Mouse (Mus musculus) adrenal gland, postnatal 36 days (tissue): ENCODE results near the gene Trip11. TPM values are rescaled to one million over a fixed set of nuclear protein-coding genes. Genes with fewer than 3 reads are reported as not detected.

ENCODE experiments used
- total RNA-seq, 2 experiments: library from RNA; stranded (reverse); gene quantifications; 2 replicates each; pipeline ENCODE4 v1.2.3; 2021

The Trip11 gene
- total RNA-seq, 2 experiments from 2014 or later = 36.9 to 39.9 TPM

Other genes with a start within 250 kb of the Trip11 start
- gene Tc2n, start 194.7 kb downstream of the Trip11 start, total RNA-seq = under 1 TPM; 0.83 to 0.86 TPM
- 10 to 100 TPM; 67.9 to 72.8 TPM for gene Fbln5, start 94.2 kb downstream of the Trip11 start, total RNA-seq
- gene Atxn3, start 45.0 kb upstream of the Trip11 start, total RNA-seq = 10 to 100 TPM; 20.0 to 22.5 TPM
- 10 to 100 TPM; 36.3 to 41.6 TPM for gene Cpsf2, start 62.7 kb upstream of the Trip11 start, total RNA-seq
- gene Slc24a4, start 215.5 kb upstream of the Trip11 start, total RNA-seq = under 1 TPM; 0.40 to 0.46 TPM